ENCODE assay signal across 15 mouse cellular contexts in genomic region chr13:69528531-69528930, GRCm38 (mm10).
"Had no signal": no experiment of that assay in that cellular context is flagged by ENCODE, and none has a peak within 500 bp of the region (broad histone marks: within the 10 kb centered on the region; RNA-seq: fewer than 3 reads in every experiment).

No protein-coding gene starts in this region.

- H3K36me3 ChIP-seq: hindbrain, embryonic 15.5 days; neural tube, embryonic 13.5 days; stomach, embryonic 15.5 days had no signal

- ATAC-seq: intestine, embryonic 16.5 days; midbrain, embryonic 16.5 days had no signal

- H3K9me3 ChIP-seq: hindbrain, embryonic 15.5 days; limb, embryonic 13.5 days; liver, embryonic 15.5 days; midbrain, embryonic 12.5 days; neural tube, embryonic 13.5 days; stomach, embryonic 15.5 days had no signal

- H3K27ac ChIP-seq: hindbrain, embryonic 15.5 days; limb, embryonic 13.5 days; liver, embryonic 15.5 days; midbrain, embryonic 12.5 days; neural tube, embryonic 13.5 days; stomach, embryonic 15.5 days had no signal

- H3K4me3 ChIP-seq: hindbrain, embryonic 15.5 days; limb, embryonic 13.5 days; liver, embryonic 15.5 days; midbrain, embryonic 12.5 days; neural tube, embryonic 13.5 days; stomach, embryonic 15.5 days had no signal

- H3K27me3 ChIP-seq: hindbrain, embryonic 15.5 days; limb, embryonic 13.5 days; liver, embryonic 15.5 days; midbrain, embryonic 12.5 days; neural tube, embryonic 13.5 days; stomach, embryonic 15.5 days had no signal

- DNase-seq: left cerebral cortex, postnatal 4 days; lung, embryonic 14.5 days; lung, postnatal 10 days; lung, postnatal 4 days; right cerebral cortex, postnatal 14 days; thymus, adult 2 months; thymus, postnatal 25 days had no signal
